Comparison of ENCODE assay signal across 17 mouse cellular contexts in the genomic region with DNA sequence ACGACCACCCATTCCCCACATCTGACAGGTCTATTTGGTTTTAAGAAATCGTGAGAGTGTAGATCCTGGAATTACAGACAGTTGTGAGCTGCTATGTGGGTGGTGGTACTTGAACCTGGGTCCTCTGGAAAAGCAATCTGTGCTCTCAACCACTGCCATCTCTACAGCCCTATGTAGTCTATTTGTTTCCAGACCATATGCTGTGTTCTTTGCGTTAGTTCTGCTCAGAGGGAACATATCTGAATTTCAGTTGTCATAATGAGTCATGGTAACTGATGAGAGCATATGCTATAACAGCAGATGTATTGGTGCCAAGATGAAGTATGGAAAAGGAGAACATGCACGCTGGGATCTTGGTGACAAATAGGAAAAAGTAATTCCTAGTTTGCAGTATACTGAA.
A peak's percentile ranks its signal among the peaks of the same experiment; 100 is the strongest.
DNase-seq lines count a peak whose midpoint lies in the region; ATAC-seq lines count a peak whose summit lies in the region.
"Had no signal": no experiment of that assay in that cellular context is flagged by ENCODE, and none has a peak within 500 bp of the region (broad histone marks: within the 10 kb centered on the region; RNA-seq: fewer than 3 reads in every experiment).

No protein-coding gene starts in this region.

- H3K4me2 ChIP-seq in forebrain, embryonic 16.5 days (ENCODE audit: low read length): no peak overlapping the region
- H3K4me2 ChIP-seq: embryonic facial prominence, embryonic 12.5 days; heart, embryonic 13.5 days; hindbrain, embryonic 15.5 days had no signal

- no peak overlapping the region for H3K9ac ChIP-seq in forebrain, embryonic 16.5 days (replicated peaks; ENCODE audit: low read depth, low read length)
- H3K9ac ChIP-seq: embryonic facial prominence, embryonic 12.5 days; heart, embryonic 13.5 days; hindbrain, embryonic 15.5 days had no signal

- no peak overlapping the region for H3K27ac ChIP-seq in forebrain, embryonic 16.5 days (ENCODE audit: low read length)
- H3K27ac ChIP-seq: embryonic facial prominence, embryonic 12.5 days; heart, embryonic 13.5 days; hindbrain, embryonic 15.5 days had no signal

- no peaks in the 10 kb centered on the region for H3K27me3 ChIP-seq in forebrain, embryonic 16.5 days (replicated peaks; ENCODE audit: control insufficient read depth, insufficient read depth, low read length)
- H3K27me3 ChIP-seq: embryonic facial prominence, embryonic 12.5 days; heart, embryonic 13.5 days; hindbrain, embryonic 15.5 days had no signal

- no peaks in the 10 kb centered on the region for H3K9me3 ChIP-seq in forebrain, embryonic 16.5 days (ENCODE audit: control insufficient read depth, low read length)
- H3K9me3 ChIP-seq: embryonic facial prominence, embryonic 12.5 days; heart, embryonic 13.5 days; hindbrain, embryonic 15.5 days had no signal

- WGBS in forebrain, embryonic 16.5 days: 73% methylated on average over 4 of the region's 4 CpGs

- no peaks in the 10 kb centered on the region for H3K4me1 ChIP-seq in forebrain, embryonic 16.5 days (replicated peaks; ENCODE audit: control insufficient read depth, insufficient read depth, low read length)
- H3K4me1 ChIP-seq: embryonic facial prominence, embryonic 12.5 days; hindbrain, embryonic 15.5 days had no signal

- no peak overlapping the region for H3K4me3 ChIP-seq in forebrain, embryonic 16.5 days (replicated peaks; ENCODE audit: low read length)
- H3K4me3 ChIP-seq: embryonic facial prominence, embryonic 12.5 days; heart, embryonic 13.5 days; hindbrain, embryonic 15.5 days had no signal

- no peaks in the 10 kb centered on the region for H3K36me3 ChIP-seq in forebrain, embryonic 16.5 days (ENCODE audit: control insufficient read depth, insufficient read depth)
- H3K36me3 ChIP-seq: embryonic facial prominence, embryonic 12.5 days; hindbrain, embryonic 15.5 days had no signal

- no peak for DNase-seq in frontal cortex, postnatal 10 days (ENCODE audit: low spot score in 2 of 2)
- peak; percentile 17 for DNase-seq in layer of hippocampus, adult 9-10 months (ENCODE audit: low spot score)
- DNase-seq in layer of hippocampus, postnatal 25 days (ENCODE audit: extremely low spot score in 1 of 2, low spot score in 1 of 2): no peak
- peak; percentile 66 for DNase-seq in brain, adult 2 months (ENCODE audit: low read depth, low spot score)
- no peak for DNase-seq in spleen, postnatal 36 days (ENCODE audit: low spot score in 2 of 2)
- no peak for DNase-seq in adrenal gland, adult 8-10 months
- DNase-seq: adrenal gland, postnatal 14 days; cerebellum, postnatal 25 days; gastrocnemius, postnatal 36 days; heart, adult 11 months; heart, postnatal 36 days had no signal

- ATAC-seq in frontal cortex, adult (ENCODE audit: low TSS enrichment): peak; percentile 92
- ATAC-seq in forebrain, embryonic 16.5 days: peak; percentile 54; the same call in 1 of the 2 replicates
- ATAC-seq: intestine, embryonic 16.5 days had no signal

Comparison
In these comparisons a context has a peak if more than half of its experiments do, and no peak if none do; other contexts are left out.
1. DNase-seq: peak in layer of hippocampus, adult 9-10 months (single experiment) and brain, adult 2 months (single experiment); none in frontal cortex, postnatal 10 days (0 of 2), layer of hippocampus, postnatal 25 days (0 of 2), spleen, postnatal 36 days (0 of 2) and adrenal gland, adult 8-10 months (single experiment).